Mouse (Mus musculus): ENCODE measurements at regions not wholly inside any gene's neighbourhood (a gene's known extent, or its start where the extent isn't known, plus 50 kb on each side); places are given as distances from the start of the nearest gene placed in this dataset.

- TF ChIP-seq CTCF (IDR thresholded peaks at IDR 0.05; ENCODE audit: low read depth, low read length) (no peak), POLR2A (IDR thresholded peaks at IDR 0.05; ENCODE audit: borderline replicate concordance, low read depth, low read length) (no peak)
These were observed 149.9 kb upstream of the Trib2 start for GRCm38 (mm10) chr12:15966631-15967030.
